Mouse (Mus musculus): Measurements from ENCODE around the gene Anapc1. TPM values are rescaled to one million over a fixed set of nuclear protein-coding genes. Genes with fewer than 3 reads are reported as not detected.
A peak's percentile ranks its signal among the peaks of the same experiment; 100 is the strongest.
"Not testable (repeated sequence)": the region's sequence is repeated elsewhere in the genome, so short reads cannot be mapped to it uniquely, and the experiment has no call there.

Gene Anapc1
- total RNA-seq, 2 experiments from 2014 or later: 59.9 to 63.2 TPM

- DNase-seq (ENCODE audit: low spot score in 2 of 2): no peak
Measured at GRCm38 (mm10) chr2:128697566-128697965, 10.4 kb upstream of the Anapc1 start.

DNA sequence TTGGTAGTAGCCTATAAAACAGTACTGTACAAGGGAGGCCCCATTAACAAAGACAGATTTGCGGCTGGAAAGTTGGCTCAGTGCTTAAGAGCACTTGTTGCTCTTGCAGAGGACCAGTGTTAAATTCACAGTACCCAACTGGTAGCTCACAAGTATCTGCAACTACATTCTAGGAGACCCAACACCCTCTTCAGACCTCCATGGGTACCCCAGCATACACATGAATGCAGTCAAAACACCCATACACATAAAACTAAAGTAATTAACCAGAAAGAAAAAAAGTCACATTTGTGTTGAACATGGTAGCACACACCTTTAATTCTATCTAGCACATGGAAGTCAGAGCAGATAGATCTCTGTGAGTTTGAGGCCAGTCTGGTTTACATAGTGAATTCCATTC is 9.9 kb upstream of the Anapc1 start:
- no peak for DNase-seq (ENCODE audit: low spot score in 2 of 2)

GRCm38 (mm10) chr2:128696426-128696825 is 9.2 kb upstream of the Anapc1 start:
- no peak for DNase-seq (ENCODE audit: low spot score in 2 of 2)

DNA sequence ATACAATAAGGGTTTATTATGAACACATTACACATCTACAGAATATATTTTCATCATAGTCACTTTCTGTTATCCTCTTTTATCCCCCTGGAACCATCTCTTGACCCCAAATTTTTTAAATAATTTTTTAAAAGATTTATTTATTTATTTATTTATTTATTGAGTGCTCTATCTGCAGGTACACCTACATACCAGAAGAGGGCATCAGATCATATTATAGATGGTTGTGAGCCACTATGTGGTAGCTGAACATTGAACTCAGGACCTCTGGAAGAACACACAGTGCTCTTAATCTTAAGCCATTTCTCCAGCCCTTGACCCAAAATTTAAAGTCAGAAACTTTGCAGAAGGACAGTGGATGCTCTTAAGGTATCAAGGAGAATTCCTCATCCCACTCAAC is 7.4 kb upstream of the Anapc1 start:
- no peak for DNase-seq (ENCODE audit: low spot score in 2 of 2)

DNA sequence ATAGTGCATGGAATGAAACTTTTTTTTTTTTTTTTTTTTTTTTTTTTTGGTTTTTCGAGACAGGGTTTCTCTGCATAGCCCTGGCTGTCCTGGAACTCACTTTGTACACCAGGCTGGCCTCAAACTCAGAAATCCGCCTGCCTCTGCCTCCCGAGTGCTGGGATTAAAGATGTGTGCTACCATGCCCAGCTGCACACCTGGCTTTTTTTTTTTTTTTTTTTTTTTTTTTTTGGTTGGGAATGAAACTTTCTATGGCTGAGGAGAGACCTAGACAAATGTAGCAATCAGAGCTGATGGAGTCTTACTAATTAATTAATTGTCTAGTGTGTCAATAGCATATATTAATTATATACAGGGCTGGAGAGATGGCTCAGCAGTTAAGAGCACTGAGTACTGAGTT is 6.6 kb upstream of the Anapc1 start:
- DNase-seq (ENCODE audit: low spot score in 2 of 2): not testable (repeated sequence)

DNA sequence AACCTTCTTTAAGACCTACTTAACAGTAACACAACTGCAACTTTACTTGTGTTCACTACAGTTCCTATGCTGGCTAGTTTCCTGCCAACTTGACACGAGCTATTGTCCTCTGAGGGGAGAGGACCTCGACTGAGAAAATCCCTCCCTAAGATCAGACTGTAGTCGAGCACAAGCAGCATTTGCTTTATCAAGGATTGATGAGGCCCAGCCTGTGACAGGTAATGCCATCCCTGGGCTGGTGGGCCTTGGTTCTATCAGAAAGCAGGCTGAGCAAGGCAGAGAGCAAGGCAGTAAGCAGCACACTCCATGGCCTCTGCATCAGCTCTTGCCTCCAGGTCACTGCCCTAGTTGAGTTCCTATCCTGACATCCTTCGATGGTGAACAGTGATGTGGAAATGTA is 6.0 kb upstream of the Anapc1 start:
- DNase-seq (ENCODE audit: low spot score in 2 of 2): no peak

- DNase-seq (ENCODE audit: low spot score in 2 of 2): no peak
Measured at GRCm38 (mm10) chr2:128692771-128693170, 5.6 kb upstream of the Anapc1 start.

DNA sequence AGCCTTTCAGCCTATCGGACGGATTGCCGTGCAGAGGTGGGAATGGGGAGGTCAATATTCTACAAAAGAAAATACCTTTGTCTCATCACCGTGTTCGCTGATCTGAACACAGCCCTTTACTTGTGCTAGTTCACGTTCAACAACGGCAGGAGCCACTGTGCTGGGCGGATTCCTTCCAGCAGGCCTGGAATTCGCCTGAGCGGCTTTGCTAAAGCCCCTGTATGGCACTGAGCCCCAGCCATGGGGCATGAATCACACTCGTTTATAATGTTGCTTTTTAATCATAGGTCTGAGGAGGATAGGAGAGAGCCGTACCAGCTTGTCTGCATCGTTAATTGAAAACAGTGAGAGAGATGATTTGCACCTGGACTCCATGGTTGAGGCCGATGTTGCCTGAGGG is 5.1 kb upstream of the Anapc1 start:
- no peak for DNase-seq (ENCODE audit: low spot score in 2 of 2)

DNA sequence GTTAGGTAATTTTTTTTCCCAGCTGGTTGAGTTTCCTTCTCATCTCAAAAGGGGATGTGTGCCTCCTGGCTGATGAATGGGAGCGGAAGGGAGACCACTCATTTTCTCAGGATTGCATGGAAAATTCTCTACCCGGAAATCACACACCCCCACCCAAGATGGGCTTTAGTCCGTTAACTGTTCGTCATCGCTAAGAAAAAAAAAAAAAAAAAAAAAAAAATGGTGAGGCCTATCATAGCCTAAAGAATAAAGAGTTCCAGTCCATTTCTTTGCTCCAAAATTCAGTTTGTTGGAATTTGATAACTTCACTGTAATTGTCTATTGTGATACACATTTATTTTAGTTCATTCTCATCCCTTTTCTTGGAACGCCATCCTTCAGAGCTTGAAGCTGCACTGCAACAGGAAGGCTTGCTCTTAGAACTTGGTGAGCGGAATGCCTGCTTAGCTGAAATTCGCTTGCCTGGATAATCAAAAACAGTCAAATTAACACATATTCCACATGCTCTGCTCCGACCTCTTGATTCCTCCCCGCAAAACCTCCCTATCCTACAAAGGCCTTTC is 448 bp upstream of the Anapc1 start:
- DNase-seq (ENCODE audit: low spot score in 2 of 2): no peak

GRCm38 (mm10) chr2:128680661-128681060 is 6.5 kb downstream of the Anapc1 start:
- DNase-seq (ENCODE audit: low spot score in 2 of 2): no peak

DNA sequence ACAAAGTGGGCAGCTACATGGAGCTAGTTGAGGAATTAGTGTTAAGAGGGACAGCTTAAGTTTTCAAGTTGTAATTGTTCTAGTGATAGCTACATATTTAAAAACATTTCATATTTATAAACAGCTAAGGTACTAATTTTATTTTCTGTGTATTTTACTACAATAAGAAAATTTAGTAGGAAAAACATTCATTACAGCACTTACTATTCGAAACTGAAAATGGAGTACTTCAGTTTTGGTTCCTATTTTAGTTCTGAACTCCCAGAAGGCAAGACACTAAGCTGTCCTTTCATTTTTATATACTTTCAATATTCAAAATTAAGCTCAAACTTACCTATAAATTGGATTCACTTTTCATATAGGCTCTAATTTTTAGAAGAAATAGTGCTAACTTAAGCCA is 66.6 kb downstream of the Anapc1 start:
- DNase-seq (ENCODE audit: low spot score in 2 of 2): no peak

DNA sequence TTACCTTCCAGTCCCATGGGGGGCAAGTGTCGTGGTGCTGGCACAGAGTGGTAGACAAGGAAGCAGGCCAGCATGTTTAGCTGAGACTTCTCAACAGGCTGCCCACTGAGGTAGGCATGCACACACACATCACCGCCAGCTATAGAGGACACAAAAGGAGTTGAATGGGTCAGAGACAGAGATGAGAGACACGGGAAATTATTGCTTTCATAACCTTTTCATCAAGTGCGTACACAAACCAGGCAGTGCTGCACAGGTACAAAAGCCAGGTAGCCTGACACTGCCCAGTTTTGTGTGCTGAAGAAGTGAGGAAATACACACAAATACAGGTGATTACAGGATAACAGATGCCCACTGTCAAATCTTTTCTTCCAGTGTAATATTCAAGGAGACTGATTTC is 71.8 kb downstream of the Anapc1 start:
- DNase-seq (ENCODE audit: low spot score in 2 of 2): no peak

DNA sequence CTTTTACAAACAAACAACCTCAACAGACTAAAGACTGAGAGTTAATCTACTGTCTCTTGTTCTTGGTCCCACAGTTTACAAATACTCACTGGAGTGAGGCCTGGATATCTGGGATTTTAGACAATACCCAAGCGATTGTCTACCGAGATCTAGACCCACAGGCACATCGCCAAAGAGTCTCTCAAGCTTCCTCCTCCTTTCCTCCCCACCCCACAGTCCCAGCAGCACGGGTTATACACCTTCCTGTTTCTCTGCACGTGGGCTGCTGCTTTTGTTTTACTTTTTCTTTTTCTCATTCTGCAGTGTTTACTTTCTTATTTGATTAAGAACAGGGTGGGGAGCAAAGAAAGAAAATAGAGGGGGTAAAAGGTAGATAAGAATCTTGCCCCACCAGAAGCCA is 73.8 kb downstream of the Anapc1 start:
- no peak for DNase-seq (ENCODE audit: low spot score in 2 of 2)

- no peak for DNase-seq (ENCODE audit: low spot score in 2 of 2)
Measured at GRCm38 (mm10) chr2:128612275-128612674, 74.9 kb downstream of the Anapc1 start.

DNA sequence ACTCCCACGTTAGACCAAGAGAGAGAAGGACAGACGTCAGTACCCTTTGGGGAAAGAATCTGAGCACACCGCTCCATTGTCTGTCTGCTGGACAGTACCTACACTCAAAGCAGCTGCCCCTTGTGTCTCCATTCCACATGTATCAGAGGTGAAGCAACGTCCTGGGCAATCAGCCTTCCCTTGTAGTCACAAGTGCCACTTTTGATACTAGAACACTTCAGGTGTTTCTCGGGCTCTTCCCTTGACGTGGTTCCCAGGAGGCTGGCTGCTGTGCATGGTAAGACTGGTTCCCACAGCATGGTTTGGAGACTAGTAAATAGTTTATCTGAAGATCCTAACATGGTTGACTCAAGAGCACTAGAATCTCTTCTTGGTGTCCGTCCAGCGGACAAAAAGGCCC is 76.0 kb downstream of the Anapc1 start:
- DNase-seq (ENCODE audit: low spot score in 2 of 2): no peak

DNA sequence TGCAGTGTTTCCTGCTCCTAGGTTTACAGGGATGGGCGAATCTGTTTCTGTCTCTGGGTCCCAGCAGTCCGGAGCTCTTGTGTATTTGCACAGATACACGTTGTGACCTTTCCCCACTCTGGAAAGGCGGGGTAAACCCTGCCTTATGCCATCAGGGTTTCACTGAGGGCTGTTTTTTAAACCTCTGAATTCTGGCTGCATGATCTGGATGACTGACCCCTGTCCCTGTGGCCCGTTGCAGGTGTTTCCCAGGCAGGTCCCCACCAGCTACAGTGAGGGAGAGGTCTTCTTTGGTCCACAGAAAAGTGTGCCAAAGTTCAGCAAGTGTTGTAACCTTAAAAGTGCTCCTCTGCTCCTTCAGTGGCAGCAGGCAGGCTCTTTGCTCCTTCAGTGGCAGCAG is 77.9 kb downstream of the Anapc1 start:
- no peak for DNase-seq (ENCODE audit: low spot score in 2 of 2)

DNA sequence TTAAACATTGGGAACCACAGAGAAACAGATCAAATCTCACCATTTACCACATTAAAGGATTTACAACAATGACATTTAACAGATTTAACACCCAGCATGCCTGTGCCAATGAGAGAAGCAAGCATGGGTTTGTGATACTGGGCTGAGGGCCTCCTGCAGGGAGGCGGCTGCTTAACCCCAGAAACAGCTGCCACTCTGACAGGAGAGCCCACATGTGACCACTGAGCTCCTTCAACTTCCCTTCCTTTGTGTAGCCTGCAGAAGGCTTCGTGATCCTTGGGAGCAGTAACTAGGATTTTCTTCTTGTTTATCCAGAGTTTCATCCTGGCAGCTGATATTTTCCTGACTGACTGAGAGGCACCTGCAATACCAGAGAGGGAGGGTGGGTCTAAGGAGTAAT is 85.7 kb downstream of the Anapc1 start:
- DNase-seq (ENCODE audit: low spot score in 2 of 2): no peak

GRCm38 (mm10) chr2:128592301-128592700 is 94.9 kb downstream of the Anapc1 start:
- no peak for DNase-seq (ENCODE audit: low spot score in 2 of 2)

DNA sequence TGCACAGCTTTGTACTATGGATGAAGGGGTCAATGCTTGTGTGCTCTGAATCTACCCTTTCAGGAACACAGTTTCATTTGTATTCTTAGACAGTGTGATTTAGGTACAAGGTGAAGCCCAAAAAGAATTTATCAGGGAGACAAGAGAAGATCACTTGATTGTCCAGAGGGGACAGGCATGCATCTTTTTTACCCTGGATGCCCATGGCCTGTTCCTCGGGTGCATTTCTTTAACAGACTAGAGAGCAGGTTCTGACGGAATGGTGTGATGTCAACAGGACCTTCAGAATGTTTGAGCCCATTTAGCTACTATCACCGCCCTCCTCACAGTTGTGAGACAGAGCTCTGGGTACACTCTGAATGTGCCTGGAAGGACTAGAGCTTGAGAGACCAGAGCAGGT is 96.3 kb downstream of the Anapc1 start, which contains the start of gene Spdye4c:
Spdye4c (plus strand) TSS at position 301 of the 400 bp plus-strand sequence.
- DNase-seq (ENCODE audit: low spot score in 2 of 2): no peak

DNA sequence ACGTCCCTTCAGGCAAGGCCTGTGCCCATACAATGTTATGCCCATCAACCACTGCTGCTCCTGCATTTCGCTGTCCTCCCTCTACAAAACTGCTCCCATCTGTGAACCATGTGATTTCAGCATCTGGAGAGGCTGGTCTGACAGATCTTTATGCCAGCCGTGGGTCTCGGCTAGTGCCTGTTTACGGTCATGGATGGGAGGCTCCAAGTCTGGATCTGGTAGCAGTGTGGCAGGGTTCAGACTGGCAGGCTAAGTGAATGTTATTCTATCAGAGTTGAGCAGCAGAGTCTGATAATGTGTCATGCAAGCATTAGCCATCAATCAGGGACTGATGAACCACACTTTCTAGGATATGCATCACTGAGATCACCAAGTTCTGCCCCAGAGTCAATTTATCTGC is 104.3 kb downstream of the Anapc1 start:
- DNase-seq (ENCODE audit: low spot score in 2 of 2): no peak

- DNase-seq (ENCODE audit: low spot score in 2 of 2): peak; percentile 54 to 90
Measured at GRCm38 (mm10) chr2:128572726-128573624, 114.2 kb downstream of the Anapc1 start.

DNA sequence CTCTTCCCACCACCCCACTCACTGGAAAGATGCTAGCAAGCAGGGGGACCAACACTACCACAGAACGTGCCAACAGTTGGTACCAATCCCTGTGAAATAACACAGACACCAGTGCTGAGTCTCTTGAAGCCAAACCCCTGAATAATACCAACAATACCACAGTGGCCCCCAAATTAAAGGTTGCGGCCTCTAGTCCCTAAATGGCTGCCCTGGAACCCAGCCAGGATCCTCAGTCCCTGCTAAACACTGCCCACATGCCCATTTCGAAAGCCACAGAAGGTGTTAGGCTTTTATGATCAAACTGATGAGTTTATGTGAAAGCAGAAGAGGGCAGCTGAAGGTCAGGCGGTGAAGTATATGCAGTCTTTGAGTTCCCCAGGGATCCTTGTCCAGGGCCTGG is 116.2 kb downstream of the Anapc1 start:
- DNase-seq (ENCODE audit: low spot score in 2 of 2): no peak

DNA sequence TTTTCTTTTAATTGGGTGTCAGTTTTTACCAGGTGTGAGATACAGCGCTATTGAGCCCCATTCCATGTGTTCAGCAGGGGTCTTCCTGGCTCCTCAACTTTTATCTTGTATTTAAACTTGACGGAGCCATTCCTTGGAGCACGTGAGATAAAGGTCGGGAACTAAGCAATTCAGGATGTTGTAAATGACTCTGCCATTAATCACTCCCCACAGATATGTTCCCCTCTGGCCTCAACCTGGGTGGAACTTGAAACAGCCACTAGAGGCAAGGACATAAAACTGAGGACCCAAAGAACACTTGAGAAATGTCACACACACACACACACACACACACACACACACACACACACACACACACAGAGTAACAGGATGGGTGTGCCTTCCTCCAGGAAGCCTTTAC is 118.7 kb downstream of the Anapc1 start:
- no peak for DNase-seq (ENCODE audit: low spot score in 2 of 2)
